Mouse (Mus musculus) 416B (cell line): Measurements from ENCODE around the gene Tecr.
"Not testable (repeated sequence)": the region's sequence is repeated elsewhere in the genome, so short reads cannot be mapped to it uniquely, and the experiment has no call there.

Source experiments
- DNase-seq: peaks from one replicate; pipeline ENCODE4 v3.0.0; 2011; ENCODE audit warnings: low read depth

Gene Tecr

DNA sequence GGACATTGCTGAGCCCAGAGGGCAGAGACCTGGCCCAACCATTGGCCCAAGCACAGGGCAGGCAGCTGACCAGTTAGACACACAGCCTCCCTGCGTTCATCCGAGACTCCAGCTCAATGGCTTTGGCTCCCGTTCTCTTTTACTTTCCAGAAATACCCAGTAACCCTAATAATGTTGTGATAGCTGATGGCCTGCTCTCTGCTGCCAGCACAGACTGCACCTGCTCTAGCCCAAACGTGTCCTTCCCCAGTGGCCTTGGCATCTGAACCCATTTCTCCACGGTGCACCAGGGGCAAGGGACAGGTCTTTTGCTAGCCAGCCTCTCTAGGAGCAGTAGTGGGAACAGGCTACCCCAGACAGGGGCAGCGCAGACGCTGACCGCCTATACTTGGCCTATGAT is 26.9 kb downstream of the Tecr start:
- no peak for DNase-seq

DNA sequence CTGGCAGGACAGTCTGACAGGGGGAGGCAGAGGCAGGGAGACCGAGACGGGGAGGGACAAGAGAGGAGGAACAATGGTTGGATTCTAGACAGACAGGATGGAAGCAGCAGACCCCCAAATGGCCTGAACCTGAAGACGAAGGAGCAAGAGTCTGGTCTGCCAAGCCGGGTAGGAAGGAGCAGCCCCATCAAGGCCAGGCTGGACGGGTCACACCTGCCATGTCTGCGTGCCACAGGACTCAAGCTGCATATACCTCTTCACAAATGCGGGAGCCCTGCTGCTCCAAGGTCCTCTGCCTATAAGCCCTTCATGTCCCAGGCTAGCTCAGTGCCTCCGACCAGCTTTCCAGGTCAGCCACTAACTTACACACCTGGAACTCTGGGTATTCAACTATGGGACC is 28.1 kb downstream of the Tecr start:
- no peak for DNase-seq

DNA sequence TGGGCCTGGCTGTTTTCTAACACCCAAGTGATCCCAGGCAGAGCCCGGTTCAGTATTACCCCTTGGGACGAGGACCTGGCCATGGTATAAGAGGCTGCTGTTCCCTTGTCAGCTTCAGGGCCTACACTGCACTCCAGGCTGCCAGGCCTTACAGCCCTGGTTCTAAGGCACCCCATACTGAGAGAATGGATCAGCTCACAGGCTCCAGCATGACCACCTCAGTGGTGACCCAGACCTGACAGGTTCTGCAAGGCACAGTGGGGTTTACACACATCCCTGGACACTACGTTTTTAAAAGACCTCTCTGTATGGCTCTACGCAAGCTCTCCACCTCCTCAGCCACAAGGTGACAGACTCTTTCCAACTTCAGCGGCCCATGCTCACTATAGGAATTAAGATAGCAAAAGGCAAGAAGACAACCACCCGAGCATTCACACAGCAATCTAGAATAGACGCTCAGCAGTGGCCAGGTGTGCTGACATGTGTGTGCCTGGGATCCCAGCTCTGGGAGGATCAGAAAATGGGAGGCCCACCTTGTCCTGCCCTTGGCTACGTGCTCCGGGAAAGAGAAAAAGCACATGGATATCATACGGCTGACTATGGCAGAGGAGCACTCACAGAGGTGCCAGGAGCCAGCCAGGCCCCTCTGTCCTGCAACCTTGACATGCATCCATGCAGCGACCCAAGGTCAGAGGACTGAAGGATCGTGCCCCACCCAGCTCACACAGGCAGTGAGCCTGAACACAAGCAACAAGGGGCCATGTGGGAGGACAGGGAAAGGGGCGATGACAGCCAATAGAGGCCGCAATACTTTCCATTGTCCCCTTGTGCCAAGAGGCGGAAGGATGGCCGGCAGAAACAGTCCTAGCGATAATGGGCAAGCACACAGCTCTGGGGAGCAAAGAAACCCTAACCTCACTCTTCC is 29.4 kb downstream of the Tecr start:
- DNase-seq: no peak

DNA sequence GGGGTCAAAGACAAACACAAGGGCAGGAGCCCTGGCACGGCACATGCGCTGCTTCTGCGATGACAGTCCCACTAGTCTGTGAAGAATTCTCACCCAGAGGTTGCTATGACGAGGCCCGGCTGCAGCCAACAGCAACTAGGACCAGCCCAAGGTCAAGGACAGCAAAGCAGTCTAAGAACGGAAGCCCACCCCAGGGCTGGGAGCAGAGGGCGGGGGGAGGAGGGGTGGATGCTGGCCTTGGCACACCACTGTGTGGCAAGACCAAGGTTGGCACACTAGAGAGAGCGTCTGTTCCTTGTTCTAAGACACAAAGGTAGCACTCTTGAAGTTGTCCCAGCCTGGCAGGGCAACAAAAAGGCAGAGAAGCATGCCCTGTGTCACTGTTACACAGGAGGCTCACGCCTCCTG is 30.4 kb downstream of the Tecr start:
- DNase-seq: peak; percentile 86

DNA sequence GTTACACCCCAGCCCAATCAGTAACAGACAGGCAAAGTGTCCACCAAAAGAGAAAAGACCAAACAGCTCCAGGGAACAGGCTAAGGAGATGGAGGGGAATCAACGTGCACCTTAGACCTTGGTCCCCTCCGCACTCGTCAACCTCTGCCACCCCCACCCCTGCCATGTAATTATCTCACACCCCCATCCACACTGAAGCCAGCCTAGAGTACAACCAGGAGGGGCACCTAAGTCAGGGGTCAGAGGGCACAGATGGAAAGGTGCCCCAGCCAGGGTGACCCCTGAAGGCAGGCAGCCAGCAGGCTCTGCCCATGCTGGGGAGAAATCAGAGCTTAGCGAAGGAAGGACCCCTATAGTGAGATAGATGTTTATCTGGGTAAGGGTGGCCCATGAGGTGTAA is 30.9 kb downstream of the Tecr start:
- no peak for DNase-seq

DNA sequence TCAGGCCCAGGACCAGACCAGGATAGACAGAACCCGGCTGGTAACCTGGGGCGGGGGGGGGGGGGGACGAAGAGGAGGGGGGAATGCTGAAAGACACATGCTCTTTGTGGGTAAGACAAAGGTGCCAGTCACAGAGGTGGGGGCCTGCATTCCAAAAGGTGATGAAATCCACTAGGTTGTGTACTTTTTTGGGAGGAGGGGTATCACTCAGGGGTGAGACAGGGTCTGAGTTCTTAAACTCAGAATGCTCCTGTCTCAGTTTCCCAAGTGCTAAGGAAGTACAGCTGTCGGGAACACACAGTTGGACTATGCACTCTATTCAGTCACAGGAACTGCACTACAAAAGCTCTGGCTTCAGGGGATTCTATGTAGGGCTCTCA is 31.3 kb downstream of the Tecr start:
- DNase-seq: no peak

DNA sequence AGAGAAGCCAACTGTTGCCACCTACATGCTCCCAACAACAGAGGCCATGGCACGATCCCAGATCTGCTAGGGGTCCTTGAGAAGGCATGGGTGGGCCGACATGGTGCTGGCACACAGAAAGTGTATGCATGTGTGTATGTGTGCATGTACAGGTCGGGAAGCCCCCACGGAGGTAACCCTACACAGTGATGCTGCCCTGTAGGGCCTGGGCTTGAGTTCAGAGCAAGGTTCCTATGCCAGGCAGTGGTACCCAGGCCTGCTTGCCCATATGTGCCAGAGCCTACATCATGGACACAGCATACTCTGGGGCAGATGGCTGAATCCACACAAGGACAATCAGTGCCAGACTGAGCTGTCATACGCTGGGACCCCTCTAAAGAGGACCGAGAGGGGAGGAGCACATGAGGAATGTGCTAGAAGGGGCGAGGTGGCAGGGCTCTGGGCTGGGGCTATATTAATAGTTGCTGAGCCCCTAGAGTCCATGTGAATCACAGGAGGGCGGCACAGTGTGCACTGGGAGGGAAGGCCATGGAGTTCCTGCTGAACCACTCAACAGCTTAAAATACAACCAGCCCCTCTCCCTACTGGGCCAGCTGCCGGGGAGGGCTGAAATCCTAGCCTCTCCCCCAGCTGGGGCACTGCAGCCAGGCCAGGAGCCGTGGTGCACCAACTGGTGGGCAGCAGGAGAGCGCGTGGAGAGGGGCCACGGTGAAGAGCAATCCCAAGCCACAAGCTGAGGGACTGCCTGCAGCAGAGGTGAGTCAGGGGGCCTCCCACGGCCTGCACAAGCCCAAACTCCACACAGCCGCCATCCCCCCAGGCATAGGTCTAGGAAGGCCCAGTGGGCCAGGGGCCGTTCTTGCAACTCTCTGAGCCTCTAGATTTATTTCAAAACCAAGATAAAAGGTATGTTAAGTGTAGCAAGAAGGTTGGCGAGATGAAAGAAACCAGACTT is 31.9 kb downstream of the Tecr start:
- no peak for DNase-seq

DNA sequence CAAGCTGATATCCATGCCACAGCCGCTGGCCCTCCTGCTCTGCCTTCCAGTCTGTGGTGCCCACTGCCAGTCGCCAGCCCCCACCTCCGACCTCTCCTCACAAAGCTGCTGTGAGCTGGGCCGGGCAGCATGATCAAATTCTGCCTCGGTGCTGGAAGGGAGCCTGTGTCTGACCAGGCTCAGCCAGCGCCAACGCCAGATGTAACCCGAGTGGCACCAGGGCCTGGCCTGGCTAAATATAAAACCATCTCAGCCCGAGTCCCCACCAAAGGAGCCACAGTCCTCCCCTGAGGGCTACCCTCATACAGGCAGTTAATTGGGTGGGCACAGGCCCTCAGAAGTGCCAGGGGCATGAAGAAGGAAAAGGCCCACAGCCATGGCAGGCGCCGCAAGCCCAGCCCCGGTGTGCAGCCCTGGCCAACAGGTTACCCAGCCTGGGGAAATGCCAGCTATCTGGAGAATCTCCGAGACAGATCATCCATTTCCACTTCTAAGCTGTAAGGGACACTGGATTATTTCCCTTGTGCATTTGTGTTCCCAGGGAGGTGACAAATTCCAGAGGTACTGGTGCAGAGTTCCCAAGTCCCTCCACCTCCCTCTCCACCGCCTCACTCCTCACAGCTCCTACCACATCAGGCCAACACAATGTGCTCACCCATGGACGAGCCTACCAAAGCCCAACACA is 33.0 kb downstream of the Tecr start:
- no peak for DNase-seq

DNA sequence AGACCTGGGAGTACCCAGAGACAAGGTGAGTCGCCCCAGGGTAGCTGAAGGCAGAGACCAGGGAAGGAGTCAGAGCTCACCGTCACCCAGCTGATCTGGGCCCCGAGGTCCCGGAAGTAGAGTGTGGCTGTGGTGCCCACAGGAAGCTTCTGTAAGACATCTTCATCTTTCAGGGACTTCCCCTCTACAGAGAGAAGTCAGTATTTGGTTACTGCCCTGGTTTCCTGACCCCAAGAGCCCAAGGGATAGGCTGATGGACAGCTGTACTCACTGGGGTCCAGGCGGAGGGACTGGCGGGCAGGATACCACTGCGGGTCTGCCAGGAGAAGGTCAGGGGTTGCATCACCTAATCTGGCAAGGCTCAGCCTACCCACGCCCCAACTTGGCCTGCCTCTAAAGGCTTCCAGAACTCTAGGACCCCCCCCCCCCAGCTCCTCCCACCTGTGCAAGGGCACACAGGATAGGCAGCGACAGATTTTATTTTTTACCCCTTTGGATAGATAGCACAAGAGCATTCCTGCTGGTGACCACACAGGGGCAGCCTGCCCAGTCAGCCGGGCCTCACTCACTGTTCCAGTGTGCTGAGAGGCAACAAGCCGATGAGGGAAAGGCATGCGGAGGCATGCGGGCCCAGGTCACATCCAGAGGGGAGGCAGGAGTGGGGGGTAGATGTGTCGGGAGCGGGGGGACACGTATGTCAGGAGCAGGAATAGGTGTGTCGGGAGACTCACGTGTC is 34.5 kb downstream of the Tecr start:
- DNase-seq: peak; percentile 94

DNA sequence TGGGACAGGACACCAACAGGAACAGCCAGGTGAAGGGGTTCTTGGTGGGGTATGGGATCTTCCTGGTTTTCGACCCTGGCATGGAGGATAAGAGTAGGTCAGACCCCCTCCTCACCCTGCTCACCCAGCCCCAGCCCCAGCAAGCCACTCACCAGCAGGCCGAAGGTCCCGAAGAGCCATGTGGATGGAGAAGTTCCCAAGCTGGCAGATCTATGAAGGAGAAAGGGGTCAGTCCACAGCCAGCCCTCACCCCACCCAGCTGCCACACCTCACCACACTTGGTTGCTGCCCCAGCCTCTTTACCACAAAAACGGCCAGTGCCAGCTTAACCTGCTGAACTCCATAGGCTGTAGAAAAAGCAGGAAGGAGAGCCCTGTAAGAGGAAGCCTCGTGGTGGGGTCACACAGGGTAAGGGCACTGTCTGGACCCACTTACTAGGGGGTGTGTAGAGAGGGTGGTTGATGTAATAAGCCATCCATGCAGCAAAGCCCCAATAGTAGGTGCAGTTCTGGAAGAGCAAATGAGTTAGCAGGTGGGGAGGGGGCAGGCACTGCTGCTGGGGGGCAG is 35.4 kb downstream of the Tecr start:
- peak; percentile 79 for DNase-seq

DNA sequence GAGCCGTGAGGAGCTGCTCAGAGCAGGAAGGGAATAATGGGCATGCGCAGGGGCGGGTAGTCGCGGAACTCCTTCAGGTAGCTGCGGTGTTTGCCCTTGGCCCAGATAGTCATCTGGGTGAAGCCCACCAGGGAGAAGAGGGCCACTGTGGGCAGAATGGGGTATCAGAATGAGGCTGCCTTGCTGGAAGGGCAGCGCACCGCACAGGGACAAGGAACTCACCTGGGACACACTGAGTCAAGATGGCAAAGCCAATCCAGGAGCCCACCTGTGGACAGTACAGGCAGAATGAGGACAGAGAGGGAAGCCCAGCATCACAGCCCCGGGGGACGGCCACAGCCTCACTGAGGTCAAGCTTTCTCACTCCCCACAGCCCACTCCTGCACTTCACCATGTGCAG is 36.0 kb downstream of the Tecr start:
- no peak for DNase-seq

DNA sequence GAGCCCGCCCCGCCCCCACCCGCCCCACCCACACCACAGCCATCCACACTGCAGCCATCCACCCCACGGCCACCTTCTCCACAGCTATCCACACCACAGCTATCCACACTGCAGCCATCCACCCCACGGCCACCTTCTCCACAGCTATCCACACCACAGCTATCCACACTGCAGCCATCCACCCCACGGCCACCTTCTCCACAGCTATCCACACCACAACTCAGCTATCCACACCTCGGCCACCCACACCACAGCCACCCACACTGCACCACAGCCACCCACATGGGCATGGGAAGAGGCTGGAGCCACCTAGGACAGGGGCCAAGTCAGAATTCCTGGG is 36.8 kb downstream of the Tecr start:
- not testable (repeated sequence) for DNase-seq

DNA sequence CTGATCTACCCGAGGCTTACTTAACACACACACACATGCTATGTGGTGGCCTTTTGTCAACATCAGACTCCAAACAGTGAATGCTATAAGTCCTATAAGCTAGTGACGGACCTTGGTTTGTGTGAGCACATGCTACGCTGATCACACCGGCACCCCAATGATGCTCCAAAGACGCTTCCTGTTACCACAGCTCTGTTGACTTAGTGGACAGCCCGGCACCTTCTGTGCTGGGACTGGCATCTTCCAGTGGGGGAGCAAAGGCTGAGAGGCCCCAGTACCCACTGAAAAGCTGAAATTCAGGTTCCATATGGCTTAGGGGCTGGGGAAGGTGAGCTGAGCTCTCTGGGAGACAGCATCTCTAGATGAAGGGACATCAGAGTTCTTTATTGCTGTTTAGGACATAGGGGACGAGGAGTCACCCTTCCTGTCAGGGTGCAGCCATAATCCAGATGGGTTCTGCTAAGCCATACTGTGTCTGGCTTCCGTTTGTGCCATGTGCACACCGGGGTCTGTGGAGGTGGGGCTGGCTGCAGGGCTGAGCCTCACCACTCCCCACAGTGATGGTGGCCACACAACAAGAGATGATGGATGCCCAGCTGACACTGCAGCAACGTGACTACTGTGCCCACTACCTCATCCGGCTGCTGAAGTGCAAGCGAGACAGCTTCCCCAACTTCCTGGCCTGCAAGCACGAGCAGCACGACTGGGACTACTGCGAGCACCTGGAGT is 37.3 kb downstream of the Tecr start:
- no peak for DNase-seq

DNA sequence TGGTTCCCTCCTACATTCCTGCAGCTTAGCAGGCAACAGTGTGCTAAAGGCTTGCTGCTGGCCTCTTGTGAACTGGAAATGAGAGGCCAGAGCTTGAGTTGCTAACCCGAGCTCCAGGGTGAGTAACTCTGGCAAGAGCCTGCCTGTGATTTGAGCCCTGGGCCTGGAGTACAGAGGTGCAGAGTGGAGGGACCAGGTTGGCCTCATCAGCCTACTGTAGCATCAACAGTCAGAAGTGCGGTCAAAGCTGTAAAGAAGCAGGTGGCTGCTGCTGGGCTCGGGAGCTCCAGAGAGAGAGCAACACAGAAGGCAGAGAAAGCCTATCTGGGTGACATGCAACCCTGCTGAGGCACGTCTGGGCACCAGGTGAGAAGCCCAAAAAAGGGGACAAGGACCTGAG is 38.6 kb downstream of the Tecr start:
- no peak for DNase-seq

DNA sequence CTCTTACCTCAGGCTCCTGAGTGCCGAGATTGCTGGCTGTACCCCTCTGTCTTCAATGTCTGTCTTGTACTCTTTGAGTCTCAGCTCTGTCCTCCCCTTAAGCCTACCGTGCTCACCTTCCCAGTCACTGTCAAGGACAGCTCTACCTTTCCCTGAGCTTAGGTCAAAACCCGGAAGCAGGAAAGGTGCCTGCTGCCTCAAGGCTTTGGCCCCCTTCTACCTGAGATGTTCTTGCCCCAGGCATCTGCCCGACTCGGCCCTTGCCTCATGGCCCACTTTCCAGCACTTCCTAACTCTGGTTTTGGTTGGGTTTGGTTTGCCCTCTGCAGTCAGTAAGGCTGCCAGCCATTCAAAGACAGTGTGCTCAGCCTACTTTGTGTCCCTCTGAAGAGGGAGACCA is 39.0 kb downstream of the Tecr start:
- DNase-seq: no peak

DNA sequence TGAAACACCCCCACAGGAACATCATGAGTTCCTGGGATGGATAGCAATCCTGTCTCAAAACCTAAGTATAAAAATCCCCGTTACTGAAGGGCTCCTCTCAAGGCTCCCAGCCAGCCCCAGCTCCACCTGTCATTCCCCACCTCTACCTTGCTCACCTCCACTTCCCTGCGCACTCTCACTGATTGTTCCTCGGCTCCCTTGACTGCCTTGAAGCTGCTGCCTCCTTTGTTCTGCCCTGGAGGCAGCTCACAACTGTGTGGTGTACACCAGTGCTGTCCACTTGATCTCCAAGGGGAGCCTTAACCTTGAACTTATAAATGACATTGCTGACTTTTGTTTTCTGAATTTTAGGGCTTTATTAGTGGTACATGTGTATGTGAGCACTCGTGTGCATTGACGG is 39.6 kb downstream of the Tecr start:
- DNase-seq: no peak

DNA sequence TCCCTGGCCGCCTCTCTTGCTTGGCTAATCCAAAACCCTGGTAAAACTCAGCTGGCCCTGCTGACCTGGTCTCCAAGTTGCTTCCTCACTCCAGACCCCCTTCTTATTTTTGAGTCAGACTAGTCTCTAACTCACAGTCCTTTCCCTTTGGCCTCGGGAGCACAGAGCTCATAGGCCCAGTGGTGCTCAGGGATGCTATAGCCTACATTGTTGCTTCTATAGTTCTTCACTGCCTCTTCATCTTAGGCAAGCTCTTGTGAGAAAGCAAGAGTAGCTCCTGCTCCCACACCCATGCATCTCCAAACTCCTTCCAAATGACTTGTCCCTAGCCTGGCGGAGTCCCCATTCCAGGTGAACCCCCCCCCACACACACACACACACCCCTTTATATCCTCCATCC is 40.1 kb downstream of the Tecr start:
- peak; percentile 22 for DNase-seq

DNA sequence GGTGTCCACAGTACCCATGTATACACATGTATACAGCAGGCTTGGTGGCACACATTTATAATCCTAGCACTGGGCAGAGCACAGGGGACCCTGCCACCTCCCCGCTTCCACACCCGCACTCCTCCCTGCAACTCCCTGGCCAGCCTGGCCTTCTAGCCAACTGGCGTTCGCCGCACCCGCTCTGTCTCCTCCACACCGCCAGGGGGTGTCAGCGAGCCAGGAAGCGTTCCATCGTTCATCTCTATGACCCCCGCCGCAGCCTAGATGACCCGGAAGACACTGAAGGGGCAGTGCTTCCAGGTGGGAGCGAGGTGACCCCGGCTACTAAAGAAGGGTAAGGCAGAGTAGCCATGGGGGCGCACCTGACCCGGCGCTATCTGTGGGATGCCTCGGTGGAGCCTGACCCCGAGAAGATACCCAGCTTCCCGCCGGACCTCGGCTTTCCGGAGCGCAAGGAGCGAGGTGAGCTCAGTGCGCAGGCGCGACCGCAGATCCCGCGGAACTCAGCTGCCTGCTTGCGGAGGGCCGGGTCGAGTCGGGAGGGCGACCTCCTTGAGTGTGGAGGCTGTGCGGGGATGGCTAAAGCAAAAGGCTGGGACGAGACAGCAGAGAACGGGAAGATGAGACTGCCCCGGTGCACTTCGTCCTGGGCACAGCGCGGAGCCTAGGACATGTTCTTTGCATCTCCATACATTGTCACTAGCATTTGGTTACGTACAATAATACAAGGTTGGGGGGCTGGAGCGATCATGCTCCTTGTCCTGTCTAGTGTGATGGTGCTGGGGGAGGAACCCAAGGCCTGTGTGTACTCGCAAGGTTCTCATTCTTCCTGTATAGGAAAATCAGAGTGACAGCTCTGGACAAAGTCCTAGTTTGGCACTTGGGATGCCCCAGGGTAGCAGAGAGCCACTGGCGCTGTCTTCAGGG is 41.0 kb downstream of the Tecr start, which contains the start of gene Ndufb7:
Gene Ndufb7, plus strand, starts transcription at position 203 of the 927 bp plus-strand sequence.
- peak; percentile 94 for DNase-seq

DNA sequence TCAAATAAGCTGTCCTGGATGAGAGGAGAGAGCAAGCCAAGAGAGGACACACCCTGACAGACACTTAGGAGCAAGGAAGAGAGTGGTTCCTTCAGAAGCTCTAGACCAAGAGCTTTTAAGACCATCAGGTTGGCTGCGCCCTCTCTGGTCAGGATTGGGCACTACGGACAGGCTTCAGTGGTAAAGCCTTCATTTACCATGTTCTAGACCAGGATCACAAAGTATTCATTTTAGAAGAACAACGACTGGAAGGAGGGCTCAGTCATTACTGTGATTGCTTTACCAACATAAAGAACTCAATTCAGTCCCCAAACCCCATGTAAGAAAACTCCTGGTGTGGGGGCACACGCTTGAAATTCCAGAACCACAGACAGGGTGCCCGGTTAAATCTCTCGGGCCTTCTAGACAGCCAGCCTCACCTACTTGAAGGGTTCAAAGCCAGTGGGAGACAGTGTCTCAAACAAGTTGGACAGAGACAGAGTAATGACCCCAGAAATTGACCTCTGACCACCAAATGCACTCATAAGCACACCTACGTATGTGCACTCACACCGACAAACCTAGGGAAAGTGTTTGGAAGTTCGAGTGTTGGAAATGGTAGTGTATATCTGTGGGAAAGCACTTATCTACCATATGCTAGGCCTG is 41.9 kb downstream of the Tecr start:
- peak; percentile 67 for DNase-seq
